Mouse (Mus musculus) cerebellum, adult 2 months (tissue): ENCODE data around the gene Wwox. TPM values are rescaled to one million over a fixed set of nuclear protein-coding genes. Genes with fewer than 3 reads are reported as not detected.
A peak's percentile ranks its signal among the peaks of the same experiment; 100 is the strongest.

Experiments
- DNase-seq, 2 experiments: peaks; one replicate each; pipeline ENCODE4 v3.0.0; 2021
- H3K27ac ChIP-seq: fragments of 200-500 bp; 2 replicates; pipeline ENCODE4 v1.5.1; 2012; ENCODE audit warnings: low read length, control low read depth, inconsistent platforms; ENCODE audit not compliant: insufficient read depth
- H3K27me3 ChIP-seq: fragments of 200-500 bp; 2 replicates; pipeline ENCODE4 v1.6.1; 2012; ENCODE audit warnings: inconsistent platforms, mild to moderate bottlenecking, low read length, moderate library complexity; ENCODE audit not compliant: control insufficient read depth, insufficient read depth
- H3K4me1 ChIP-seq: fragments of 200-500 bp; 2 replicates; pipeline ENCODE4 v1.6.1; 2011; ENCODE audit warnings: low read length; ENCODE audit not compliant: control insufficient read depth, insufficient read depth
- H3K4me3 ChIP-seq: fragments of 200-500 bp; replicated peaks from 2 replicates; pipeline ENCODE3; 2011; ENCODE audit warnings: mild to moderate bottlenecking, low read depth, low read length, control low read depth; ENCODE audit not compliant: insufficient read depth
- CTCF ChIP-seq: fragments of 200-500 bp; IDR thresholded peaks from 2 replicates; pipeline ENCODE4 v1.5.1; 2011; ENCODE audit warnings: low read depth, mild to moderate bottlenecking, control low read depth, low read length, moderate library complexity, borderline replicate concordance; ENCODE audit not compliant: insufficient read depth
- POLR2A ChIP-seq: fragments of 200-500 bp; IDR thresholded peaks from 2 replicates; pipeline ENCODE4 v1.6.1; 2011; ENCODE audit warnings: low read length, control low read depth, borderline replicate concordance; ENCODE audit not compliant: insufficient read depth
- WGBS: fragments of 180-500 bp; shearing (Covaris S2); methylation state at CpG from one replicate; pipeline ENCODE4 v1.1.7; 2018; 5-methylcytosine and 5-hydroxymethylcytosine counted together
- polyA plus RNA-seq: library from polyadenylated mRNA; depleted of rRNA; stranded (reverse); fragments of >200 nt; gene quantifications from 2 replicates; pipeline ENCODE4 v1.2.3, GENCODE M21; 2012

Wwox gene
- polyA plus RNA-seq, 1 experiment: 35.2 TPM

GRCm38 (mm10) chr8:114665521-114665920, 226.1 kb downstream of the Wwox start:
- Histone ChIP-seq H3K4me3 (no peak overlapping the region), H3K4me1 (peaks cover 5% of the 10 kb centered on the region; the same call in 1 of the 2 replicates), H3K27ac (no peak overlapping the region), H3K27me3 (no peaks in the 10 kb centered on the region)
- DNase-seq: no peak
- 97% methylated on average over 6 of the region's 6 CpGs for WGBS
- TF ChIP-seq POLR2A: no peak
- no peak for TF ChIP-seq CTCF

- TF ChIP-seq POLR2A: no peak
- TF ChIP-seq CTCF: no peak
- H3K4me1 ChIP-seq: peaks cover 22% of the 10 kb centered on the region
- H3K27me3 ChIP-seq: no peaks in the 10 kb centered on the region
- 66% methylated on average over 6 of the region's 6 CpGs for WGBS
- H3K27ac ChIP-seq: no peak overlapping the region
- H3K4me3 ChIP-seq: no peak overlapping the region
- DNase-seq: no peak
These were observed 231.3 kb downstream of the Wwox start for GRCm38 (mm10) chr8:114670801-114671200.

- peaks cover 23% of the 10 kb centered on the region for H3K4me1 ChIP-seq
- TF ChIP-seq CTCF (no peak), POLR2A (no peak)
- H3K27me3 ChIP-seq: no peaks in the 10 kb centered on the region
- H3K4me3 ChIP-seq: no peak overlapping the region
- no peak for DNase-seq
- 41% methylated on average over 9 of the region's 9 CpGs for WGBS
- no peak overlapping the region for H3K27ac ChIP-seq
These were observed 231.8 kb downstream of the Wwox start for GRCm38 (mm10) chr8:114671237-114671674.

GRCm38 (mm10) chr8:114673416-114673815, 234.0 kb downstream of the Wwox start:
- WGBS: 97% methylated on average over 3 of the region's 3 CpGs
- TF ChIP-seq POLR2A (no peak), CTCF (no peak)
- Histone ChIP-seq H3K4me1 (peaks cover 24% of the 10 kb centered on the region), H3K4me3 (no peak overlapping the region), H3K27ac (no peak overlapping the region), H3K27me3 (no peaks in the 10 kb centered on the region)
- DNase-seq: no peak

- H3K27ac ChIP-seq: peak overlapping the region; percentile 78
- no peak overlapping the region for H3K4me3 ChIP-seq
- H3K4me1 ChIP-seq: peaks cover 24% of the 10 kb centered on the region
- peak; percentile 87 to 97 for DNase-seq
- TF ChIP-seq CTCF: no peak
- peak; percentile 57; the same call in 1 of the 2 replicates for TF ChIP-seq POLR2A
- no peaks in the 10 kb centered on the region for H3K27me3 ChIP-seq
- 8% methylated on average over 7 of the region's 7 CpGs for WGBS
These were observed 235.7 kb downstream of the Wwox start for GRCm38 (mm10) chr8:114675151-114675550.

- H3K27ac ChIP-seq: peak overlapping the region; percentile 41; the same call in 1 of the 2 replicates
- no peak for DNase-seq
- WGBS: 89% methylated on average over 2 of the region's 2 CpGs
- H3K4me3 ChIP-seq: no peak overlapping the region
- no peaks in the 10 kb centered on the region for H3K27me3 ChIP-seq
- peaks cover 24% of the 10 kb centered on the region for H3K4me1 ChIP-seq
- no peak for TF ChIP-seq POLR2A
- TF ChIP-seq CTCF: no peak
These were observed 237.5 kb downstream of the Wwox start for GRCm38 (mm10) chr8:114676918-114677317.

GRCm38 (mm10) chr8:114677551-114678127, 238.2 kb downstream of the Wwox start:
- TF ChIP-seq POLR2A (no peak), CTCF (no peak)
- peak; percentile 46 to 56 for DNase-seq
- 55% methylated on average over 6 of the region's 6 CpGs for WGBS
- no peak overlapping the region for H3K27ac ChIP-seq
- peaks cover 24% of the 10 kb centered on the region for H3K4me1 ChIP-seq
- no peak overlapping the region for H3K4me3 ChIP-seq
- H3K27me3 ChIP-seq: no peaks in the 10 kb centered on the region

GRCm38 (mm10) chr8:114679386-114680098, 240.1 kb downstream of the Wwox start:
- TF ChIP-seq CTCF: no peak
- TF ChIP-seq POLR2A: no peak
- DNase-seq: no peak
- Histone ChIP-seq H3K27me3 (no peaks in the 10 kb centered on the region), H3K4me3 (no peak overlapping the region), H3K4me1 (peaks cover 18% of the 10 kb centered on the region; the same call in 1 of the 2 replicates), H3K27ac (no peak overlapping the region)
- WGBS: 93% methylated on average over 14 of the region's 14 CpGs
